Comparison of ENCODE assay signal across 25 mouse cellular contexts in genomic region chr5:5700386-5700785, GRCm38 (mm10). TPM values are rescaled to one million over a fixed set of nuclear protein-coding genes. Genes with fewer than 3 reads are reported as not detected.
"Had no signal": no experiment of that assay in that cellular context is flagged by ENCODE, and none has a peak within 500 bp of the region (broad histone marks: within the 10 kb centered on the region; RNA-seq: fewer than 3 reads in every experiment).

No protein-coding gene starts in this region.

- H3K27ac ChIP-seq: gastrocnemius, adult 2 months; heart, embryonic 10.5 days; hindbrain, embryonic 10.5 days; hindbrain, embryonic 12.5 days; hindbrain, embryonic 14.5 days; intestine, embryonic 15.5 days; layer of hippocampus, adult 2 months; left cerebral cortex, adult 2 months; limb, embryonic 10.5 days; limb, embryonic 12.5 days; liver, embryonic 13.5 days; liver, embryonic 15.5 days had no signal

- H3K9me3 ChIP-seq: heart, embryonic 10.5 days; heart, embryonic 12.5 days; hindbrain, embryonic 10.5 days; hindbrain, embryonic 12.5 days; intestine, embryonic 15.5 days; limb, embryonic 10.5 days; liver, embryonic 13.5 days; liver, embryonic 15.5 days had no signal

- H3K36me3 ChIP-seq: heart, embryonic 10.5 days; heart, embryonic 12.5 days; hindbrain, embryonic 10.5 days; hindbrain, embryonic 12.5 days; intestine, embryonic 15.5 days; limb, embryonic 10.5 days; limb, embryonic 12.5 days; liver, embryonic 13.5 days; liver, embryonic 15.5 days had no signal

- H3K9ac ChIP-seq: heart, embryonic 12.5 days; hindbrain, embryonic 12.5 days; hindbrain, embryonic 14.5 days; intestine, embryonic 15.5 days; limb, embryonic 12.5 days; liver, embryonic 13.5 days; liver, embryonic 15.5 days had no signal

- H3K27me3 ChIP-seq: heart, embryonic 12.5 days; hindbrain, embryonic 12.5 days; intestine, embryonic 15.5 days; limb, embryonic 12.5 days; liver, embryonic 13.5 days had no signal

- H3K4me1 ChIP-seq: heart, embryonic 10.5 days; heart, embryonic 12.5 days; hindbrain, embryonic 10.5 days; hindbrain, embryonic 12.5 days; intestine, embryonic 15.5 days; limb, embryonic 10.5 days; limb, embryonic 12.5 days; liver, embryonic 13.5 days; liver, embryonic 15.5 days had no signal

- DNase-seq: gastrocnemius, adult 2 months; gastrocnemius, postnatal 10 days; gastrocnemius, postnatal 25 days; heart, adult 18-20 months; heart, postnatal 10 days; heart, postnatal 4 days; kidney, adult 18-20 months; kidney, adult 8-10 months; kidney, postnatal 10 days; kidney, postnatal 25 days; kidney, postnatal 4 days; liver; liver, embryonic 13.5 days had no signal

- H3K4me3 ChIP-seq: gastrocnemius, adult 2 months; heart, embryonic 10.5 days; heart, embryonic 12.5 days; hindbrain, embryonic 10.5 days; hindbrain, embryonic 12.5 days; intestine, embryonic 15.5 days; layer of hippocampus, adult 2 months; left cerebral cortex, adult 2 months; limb, embryonic 10.5 days; limb, embryonic 12.5 days; liver, embryonic 13.5 days; liver, embryonic 15.5 days had no signal

RNA-seq across cellular contexts. Expression of gene Cfap69, which starts 36.3 kb away (rescaled TPM):
- polyA plus RNA-seq: inflammation-experienced regulatory T-cells, adult 6 months had no signal

RNA-seq across cellular contexts. Expression of gene Steap1, which starts 48.7 kb away (rescaled TPM):
- polyA plus RNA-seq: inflammation-experienced regulatory T-cells, adult 6 months had no signal
